Mouse (Mus musculus) intestine, embryonic 16.5 days (tissue): ENCODE results near the gene Awat2. TPM values are rescaled to one million over a fixed set of nuclear protein-coding genes. Genes with fewer than 3 reads are reported as not detected.

Experiments
- ATAC-seq: fragments of 200-750 bp; cut with Nextera tagmentation; 2 replicates; pipeline ENCODE4 v1.8.0; 2017; ENCODE audit warnings: moderate TSS enrichment, moderate library complexity
- H3K27ac ChIP-seq: fragments of 300-500 bp; sonication (generic); 2 replicates; pipeline ENCODE4 v1.5.1; 2014; ENCODE audit warnings: mild to moderate bottlenecking, low read length
- H3K27me3 ChIP-seq: fragments of 300-500 bp; sonication (generic); replicated peaks from 2 replicates; pipeline ENCODE4 v1.6.1; 2014; ENCODE audit warnings: low read length, control low read depth, mixed read lengths; ENCODE audit not compliant: control insufficient read depth, insufficient read depth
- H3K36me3 ChIP-seq: fragments of 300-500 bp; sonication (generic); 2 replicates; pipeline ENCODE4 v1.6.1; 2014; ENCODE audit warnings: low read length, control low read depth; ENCODE audit not compliant: control insufficient read depth, insufficient read depth
- H3K4me1 ChIP-seq: fragments of 300-500 bp; sonication (generic); 2 replicates; pipeline ENCODE4 v1.6.1; 2014; ENCODE audit warnings: low read length, control low read depth, mixed read lengths; ENCODE audit not compliant: control insufficient read depth, insufficient read depth
- H3K4me2 ChIP-seq: fragments of 300-500 bp; sonication (generic); 2 replicates; pipeline ENCODE4 v1.6.1; 2014; ENCODE audit warnings: low read depth, low read length, control low read depth
- H3K4me3 ChIP-seq: fragments of 300-500 bp; sonication (generic); 2 replicates; pipeline ENCODE4 v1.5.1; 2014; ENCODE audit warnings: mild to moderate bottlenecking, low read length
- H3K9ac ChIP-seq: fragments of 300-500 bp; sonication (generic); 2 replicates; pipeline ENCODE4 v1.6.1; 2014; ENCODE audit warnings: low read depth, low read length
- H3K9me3 ChIP-seq: fragments of 300-500 bp; sonication (generic); 2 replicates; pipeline ENCODE4 v1.6.1; 2016; ENCODE audit warnings: low read length, control low read depth; ENCODE audit not compliant: control insufficient read depth
- WGBS: fragments of 180-500 bp; shearing (Covaris S2); extraction: QIAGEN DNeasy Blood & Tissue Kit; methylation state at CpG from one replicate; pipeline ENCODE4 v1.1.7; 2014; 5-methylcytosine and 5-hydroxymethylcytosine counted together
- polyA plus RNA-seq: library from polyadenylated mRNA; unstranded; fragments of >200 nt; fragmentation: Nextera tagmentation; extraction: Ambion mirVana; gene quantifications from 2 replicates; pipeline ENCODE4 v1.2.1, GENCODE M21; 2015

Awat2 gene
- polyA plus RNA-seq, 1 experiment from 2014 or later = 0.77 TPM

DNA sequence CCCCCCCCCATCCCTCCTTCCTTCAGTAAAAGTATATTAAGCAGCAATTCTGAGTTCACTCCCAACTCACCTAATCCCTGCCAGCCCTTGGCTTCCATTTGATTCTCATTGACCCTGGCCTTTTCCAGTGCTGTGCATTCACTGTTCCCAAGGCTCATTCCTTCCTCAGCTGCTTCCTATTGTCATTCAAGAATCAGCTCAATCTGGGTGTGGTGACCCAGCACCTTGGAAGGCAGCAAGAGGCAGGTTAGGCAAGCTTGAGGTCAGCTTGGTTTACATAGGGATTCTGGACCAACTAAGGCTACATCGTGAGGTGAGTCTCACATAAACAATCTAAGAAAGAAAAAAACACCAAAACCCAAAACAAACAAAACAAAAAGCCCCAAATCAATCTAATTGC, 33.3 kb downstream of the Awat2 start:
- no peak overlapping the region for H3K9ac ChIP-seq
- 0 out of 2 replicates have a peak, but pooled peaks cover 2% of the 10 kb centered on the region for H3K27me3 ChIP-seq
- WGBS = 54% methylated on average over 1 of the region's 1 CpGs
- H3K36me3 ChIP-seq = no peaks in the 10 kb centered on the region
- no peak overlapping the region for H3K4me3 ChIP-seq
- H3K4me1 ChIP-seq = no peaks in the 10 kb centered on the region
- no peaks in the 10 kb centered on the region for H3K9me3 ChIP-seq
- no peak overlapping the region for H3K27ac ChIP-seq
- no peak overlapping the region for H3K4me2 ChIP-seq
- no peak for ATAC-seq

DNA sequence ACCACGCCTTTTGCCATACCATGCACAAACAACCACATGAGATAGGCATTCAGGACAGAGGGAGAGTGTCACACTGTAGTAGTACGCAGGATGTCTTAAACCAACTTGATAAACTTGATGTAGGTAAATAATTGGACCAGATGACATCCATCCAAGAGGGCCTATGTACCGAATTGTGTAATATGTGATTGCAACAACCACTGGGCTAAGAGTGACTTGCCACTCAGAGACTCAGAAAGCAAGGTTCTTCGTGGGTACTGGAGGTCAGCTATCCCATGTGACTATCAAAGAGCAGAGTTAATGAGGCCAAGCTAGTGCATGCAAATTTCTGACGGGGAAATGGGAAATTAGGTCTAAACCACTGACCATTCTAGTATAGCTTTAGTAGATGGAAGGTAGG, 40.9 kb downstream of the Awat2 start:
- no peaks in the 10 kb centered on the region for H3K36me3 ChIP-seq
- H3K4me2 ChIP-seq = no peak overlapping the region
- ATAC-seq = no peak
- no peaks in the 10 kb centered on the region for H3K9me3 ChIP-seq
- WGBS = 88% methylated on average over 5 of the region's 5 CpGs
- H3K27ac ChIP-seq = no peak overlapping the region
- no peaks in the 10 kb centered on the region for H3K4me1 ChIP-seq
- no peak overlapping the region for H3K9ac ChIP-seq
- H3K4me3 ChIP-seq = no peak overlapping the region
- peaks cover under 1% of the 10 kb centered on the region; the same call in 1 of the 2 replicates for H3K27me3 ChIP-seq

DNA sequence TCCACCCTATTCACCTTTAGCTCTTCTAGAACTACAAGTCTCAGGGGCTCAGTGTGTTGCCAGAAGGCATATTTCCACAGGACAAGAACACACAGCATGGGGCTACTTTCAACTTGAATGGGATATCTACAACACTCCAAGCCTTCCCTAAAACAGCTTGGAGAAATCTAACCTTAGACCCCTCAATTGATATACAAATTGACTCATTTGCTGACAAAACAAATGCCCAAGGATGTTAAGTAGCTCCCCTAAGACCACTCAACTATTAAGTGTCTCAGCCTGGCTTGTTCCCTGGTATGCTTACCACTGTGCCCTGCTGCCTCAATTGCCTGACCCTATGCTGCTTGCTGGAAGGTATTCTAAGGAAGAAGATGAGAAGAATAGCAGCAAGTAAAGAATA, 41.6 kb downstream of the Awat2 start:
- H3K4me2 ChIP-seq = no peak overlapping the region
- ATAC-seq = no peak

DNA sequence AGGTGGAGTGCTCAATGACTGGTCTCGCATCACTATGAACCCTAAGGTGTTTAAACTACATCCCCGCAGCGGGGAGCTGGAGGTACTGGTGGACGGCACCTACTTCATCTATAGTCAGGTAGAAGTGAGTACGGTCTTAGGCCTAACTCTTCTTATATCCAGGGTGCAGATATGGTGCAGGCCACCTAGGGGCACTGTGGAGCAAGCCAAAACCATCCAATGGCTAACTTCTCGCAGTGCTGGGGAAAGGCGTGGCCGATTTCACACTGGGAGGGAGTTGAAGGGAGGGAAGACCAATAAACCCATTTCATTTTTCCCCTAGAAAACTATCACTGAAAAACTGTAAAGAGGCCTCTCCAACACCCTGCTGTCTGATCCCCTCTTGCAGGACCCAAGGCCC, 47.5 kb downstream of the Awat2 start:
- H3K27me3 ChIP-seq = peaks cover 6% of the 10 kb centered on the region; the same call in 1 of the 2 replicates
- no peak overlapping the region for H3K4me2 ChIP-seq
- WGBS = 78% methylated on average over 8 of the region's 8 CpGs
- ATAC-seq = no peak
- no peak overlapping the region for H3K4me3 ChIP-seq
- H3K9me3 ChIP-seq = no peaks in the 10 kb centered on the region
- H3K9ac ChIP-seq = no peak overlapping the region
- no peaks in the 10 kb centered on the region for H3K4me1 ChIP-seq
- no peaks in the 10 kb centered on the region for H3K36me3 ChIP-seq
- no peak overlapping the region for H3K27ac ChIP-seq

More for the DNA sequence above, 41.6 kb downstream of the Awat2 start:
- H3K9me3 ChIP-seq = no peaks in the 10 kb centered on the region
- no peak overlapping the region for H3K4me3 ChIP-seq
- peaks cover 2% of the 10 kb centered on the region; the same call in 1 of the 2 replicates for H3K27me3 ChIP-seq
- no peak overlapping the region for H3K27ac ChIP-seq
- no peaks in the 10 kb centered on the region for H3K36me3 ChIP-seq
- H3K9ac ChIP-seq = no peak overlapping the region
- H3K4me1 ChIP-seq = no peaks in the 10 kb centered on the region

DNA sequence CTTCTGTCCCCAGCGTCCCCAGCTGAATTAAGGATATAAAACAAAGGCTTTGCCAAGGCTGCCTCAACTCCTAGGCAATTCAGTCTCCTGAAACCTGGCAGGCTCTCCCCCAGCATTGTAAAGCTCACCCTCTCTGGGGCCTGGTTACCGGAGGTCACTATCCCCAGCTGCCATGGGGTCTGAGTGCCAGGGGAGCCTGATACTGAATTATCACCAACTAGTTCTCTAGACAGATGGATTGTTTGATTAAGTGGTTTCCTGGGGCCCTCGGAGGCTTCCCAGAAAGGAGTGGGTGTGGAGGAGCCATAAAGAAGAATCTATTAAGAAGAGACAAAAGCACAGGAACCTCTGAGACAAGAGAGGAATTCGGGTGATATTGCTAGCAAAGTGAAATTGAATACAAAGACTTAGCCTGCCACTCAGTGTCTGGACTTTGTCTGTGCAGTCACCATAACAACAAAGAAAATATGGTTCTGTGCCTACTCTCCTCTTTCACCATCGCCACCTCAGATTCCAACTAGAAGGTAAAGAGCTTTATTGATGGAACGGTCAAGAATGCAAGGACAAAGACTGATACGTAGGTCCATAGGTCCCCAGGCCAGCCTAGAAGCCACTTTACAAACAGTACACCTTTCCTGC, 48.2 kb downstream of the Awat2 start:
- no peak overlapping the region for H3K4me2 ChIP-seq
- peaks cover 6% of the 10 kb centered on the region; the same call in 1 of the 2 replicates for H3K27me3 ChIP-seq
- 61% methylated on average over 7 of the region's 7 CpGs for WGBS
- H3K4me1 ChIP-seq = no peaks in the 10 kb centered on the region
- H3K4me3 ChIP-seq = no peak overlapping the region
- no peaks in the 10 kb centered on the region for H3K9me3 ChIP-seq
- H3K36me3 ChIP-seq = no peaks in the 10 kb centered on the region
- ATAC-seq = no peak
- H3K27ac ChIP-seq = no peak overlapping the region
- no peak overlapping the region for H3K9ac ChIP-seq

DNA sequence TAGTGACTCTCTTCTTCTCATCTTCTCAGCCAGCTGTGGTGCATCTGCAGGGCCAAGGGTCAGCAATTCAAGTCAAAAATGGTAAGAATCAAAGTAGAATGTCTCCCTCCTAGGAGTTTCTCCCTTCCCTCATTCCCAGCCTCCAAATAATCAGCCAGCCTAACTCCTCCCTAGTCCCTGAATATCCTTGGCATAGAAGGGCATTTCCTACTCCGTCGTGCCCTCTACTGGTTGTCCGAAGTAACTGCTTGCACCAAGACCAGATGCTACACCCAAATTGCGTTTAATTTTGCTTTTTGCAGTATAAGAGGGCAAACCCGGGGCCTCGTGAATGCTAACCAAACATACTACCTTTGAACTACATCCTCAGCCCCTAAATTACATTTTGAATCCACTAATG, 50.2 kb downstream of the Awat2 start:
- Histone ChIP-seq H3K4me3 (no peak overlapping the region), H3K36me3 (no peaks in the 10 kb centered on the region), H3K9me3 (no peaks in the 10 kb centered on the region), H3K27ac (no peak overlapping the region), H3K4me1 (no peaks in the 10 kb centered on the region), H3K9ac (no peak overlapping the region), H3K27me3 (peaks cover 10% of the 10 kb centered on the region; the same call in 1 of the 2 replicates), H3K4me2 (no peak overlapping the region)
- ATAC-seq = no peak
- WGBS = 31% methylated on average over 6 of the region's 6 CpGs

DNA sequence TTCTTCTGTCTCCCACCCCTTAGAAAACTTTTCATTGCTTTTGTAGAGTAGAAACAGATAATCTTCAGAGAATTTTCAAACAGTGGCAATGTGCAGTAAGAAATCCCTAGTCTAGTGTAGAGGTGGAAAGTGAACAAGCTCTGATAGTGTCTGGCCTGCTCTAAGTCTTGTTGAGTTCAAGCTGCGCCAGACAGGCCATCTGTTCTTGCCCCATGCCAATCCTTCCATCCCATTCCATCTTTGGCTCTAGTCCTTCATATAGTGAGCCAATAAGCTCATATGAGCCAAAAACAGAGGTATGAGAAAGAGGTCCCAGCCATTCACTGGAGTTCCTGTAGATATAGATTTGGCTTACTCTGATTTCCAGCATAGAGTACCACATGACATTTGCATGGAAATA, 52.6 kb downstream of the Awat2 start:
- H3K9me3 ChIP-seq = no peaks in the 10 kb centered on the region
- H3K27me3 ChIP-seq = peaks cover 8% of the 10 kb centered on the region; the same call in 1 of the 2 replicates
- no peak overlapping the region for H3K9ac ChIP-seq
- WGBS = 84% methylated on average over 1 of the region's 1 CpGs
- H3K4me1 ChIP-seq = no peaks in the 10 kb centered on the region
- no peak overlapping the region for H3K4me3 ChIP-seq
- no peaks in the 10 kb centered on the region for H3K36me3 ChIP-seq
- no peak overlapping the region for H3K4me2 ChIP-seq
- no peak overlapping the region for H3K27ac ChIP-seq
- ATAC-seq = no peak

DNA sequence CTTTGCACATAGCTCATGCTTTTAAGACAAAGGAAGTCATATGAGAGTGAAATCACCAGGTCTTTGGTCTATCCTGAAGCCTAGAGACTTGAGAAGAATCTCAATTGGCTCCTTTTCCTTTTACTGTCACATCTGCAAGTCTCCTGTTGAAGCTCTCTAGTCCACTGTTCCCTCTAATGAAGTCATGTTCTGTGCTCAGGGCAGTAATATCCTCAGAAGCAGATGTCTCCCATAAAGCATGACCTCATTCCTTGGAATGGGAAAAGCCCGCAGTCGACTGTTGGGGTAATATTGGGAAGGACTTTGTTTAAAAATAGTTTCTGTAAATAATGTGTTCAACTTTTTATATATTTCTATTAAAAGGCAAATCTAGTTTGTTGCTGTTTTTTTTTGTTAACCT, 85.5 kb downstream of the Awat2 start:
- WGBS = 49% methylated on average over 2 of the region's 2 CpGs
- no peak overlapping the region for H3K4me3 ChIP-seq
- H3K27ac ChIP-seq = no peak overlapping the region
- no peaks in the 10 kb centered on the region for H3K36me3 ChIP-seq
- no peak for ATAC-seq
- H3K9ac ChIP-seq = no peak overlapping the region
- no peaks in the 10 kb centered on the region for H3K4me1 ChIP-seq
- no peak overlapping the region for H3K4me2 ChIP-seq
- H3K9me3 ChIP-seq = no peaks in the 10 kb centered on the region
- no peaks in the 10 kb centered on the region for H3K27me3 ChIP-seq
